Mouse (Mus musculus): ENCODE measurements around the gene Thrap3. TPM values are rescaled to one million over a fixed set of nuclear protein-coding genes. Genes with fewer than 3 reads are reported as not detected.

Gene Thrap3
- total RNA-seq, 2 experiments from 2014 or later, result 149 to 158 TPM

GRCm38 (mm10) chr4:126217771-126218170 lies 15.2 kb upstream of the Thrap3 start:
- no peak for TF ChIP-seq CTCF (IDR thresholded peaks at IDR 0.05)

GRCm38 (mm10) chr4:126207081-126207480 lies 4.5 kb upstream of the Thrap3 start:
- no peak for TF ChIP-seq CTCF (IDR thresholded peaks at IDR 0.05)
- no peak for DNase-seq (ENCODE audit: extremely low spot score in 1 of 2, low spot score in 2 of 2)
- Histone ChIP-seq H3K4me3 (no peak overlapping the region), H3K27ac (no peak overlapping the region)
- intact Hi-C loops (cut with DNase I), result no loop called here

More at GRCm38 (mm10) chr4:126217771-126218170, 15.2 kb upstream of the Thrap3 start:
- DNase-seq (ENCODE audit: extremely low spot score in 1 of 2, low spot score in 2 of 2), result no peak
- no peak overlapping the region for H3K4me3 ChIP-seq
- intact Hi-C loops (cut with DNase I), result no loop called here
- H3K27ac ChIP-seq, result no peak overlapping the region

- no peak for TF ChIP-seq CTCF (IDR thresholded peaks at IDR 0.05)
- no peak for DNase-seq (ENCODE audit: extremely low spot score in 1 of 2, low spot score in 2 of 2)
- no peak overlapping the region for H3K4me3 ChIP-seq
- H3K27ac ChIP-seq, result no peak overlapping the region
- intact Hi-C loops (cut with DNase I), result no loop called here
Observed at GRCm38 (mm10) chr4:126205386-126205785, 2.8 kb upstream of the Thrap3 start.

- DNase-seq (ENCODE audit: extremely low spot score in 1 of 2, low spot score in 2 of 2), result no peak
- Histone ChIP-seq H3K27ac (no peak overlapping the region), H3K4me3 (no peak overlapping the region)
- TF ChIP-seq CTCF (IDR thresholded peaks at IDR 0.05), result no peak
- intact Hi-C loops (cut with DNase I), result no loop called here
Observed at GRCm38 (mm10) chr4:126204661-126205230, 2.2 kb upstream of the Thrap3 start.

- intact Hi-C loops (cut with DNase I), result no loop called here
- Histone ChIP-seq H3K4me3 (no peak overlapping the region), H3K27ac (peak overlapping the region; percentile 98; the same call in 1 of the 2 replicates)
- no peak for TF ChIP-seq CTCF (IDR thresholded peaks at IDR 0.05)
- no peak for DNase-seq (ENCODE audit: extremely low spot score in 1 of 2, low spot score in 2 of 2)
Observed at GRCm38 (mm10) chr4:126204016-126204415, 1.5 kb upstream of the Thrap3 start.

GRCm38 (mm10) chr4:126203336-126203895 lies 856 bp upstream of the Thrap3 start:
- peak overlapping the region; percentile 73 for H3K4me3 ChIP-seq
- no peak for TF ChIP-seq CTCF (IDR thresholded peaks at IDR 0.05)
- peak overlapping the region; percentile 98 for H3K27ac ChIP-seq
- no peak for DNase-seq (ENCODE audit: extremely low spot score in 1 of 2, low spot score in 2 of 2)
- intact Hi-C loops (cut with DNase I), result loop anchor here (1.0 kb wide), 1 partner anchor 59 kb away; the partner anchor contains the start of gene Trappc3

- DNase-seq (ENCODE audit: extremely low spot score in 1 of 2, low spot score in 2 of 2), result no peak
Observed at GRCm38 (mm10) chr4:126201514-126202302, 852 bp downstream of the Thrap3 start.

GRCm38 (mm10) chr4:126200656-126201055 lies 1.9 kb downstream of the Thrap3 start:
- intact Hi-C loops (cut with DNase I), result no loop called here
- Histone ChIP-seq H3K27ac (peak overlapping the region; percentile 28; the same call in 1 of the 2 replicates), H3K4me3 (peak overlapping the region; percentile 73)
- DNase-seq (ENCODE audit: extremely low spot score in 1 of 2, low spot score in 2 of 2), result no peak
- no peak for TF ChIP-seq CTCF (IDR thresholded peaks at IDR 0.05)

More at GRCm38 (mm10) chr4:126201514-126202302, 852 bp downstream of the Thrap3 start:
- intact Hi-C loops (cut with DNase I), result no loop called here
- Histone ChIP-seq H3K27ac (peak overlapping the region; percentile 99), H3K4me3 (peak overlapping the region; percentile 73)
- peak; percentile 24 for TF ChIP-seq CTCF (IDR thresholded peaks at IDR 0.05)

GRCm38 (mm10) chr4:126200036-126200435 lies 2.5 kb downstream of the Thrap3 start:
- intact Hi-C loops (cut with DNase I), result no loop called here

GRCm38 (mm10) chr4:126199556-126199955 lies 3.0 kb downstream of the Thrap3 start:
- intact Hi-C loops (cut with DNase I), result no loop called here
- Histone ChIP-seq H3K4me3 (no peak overlapping the region), H3K27ac (no peak overlapping the region)
- TF ChIP-seq CTCF (IDR thresholded peaks at IDR 0.05), result no peak
- no peak for DNase-seq (ENCODE audit: extremely low spot score in 1 of 2, low spot score in 2 of 2)

More at GRCm38 (mm10) chr4:126200036-126200435, 2.5 kb downstream of the Thrap3 start:
- Histone ChIP-seq H3K27ac (no peak overlapping the region), H3K4me3 (no peak overlapping the region)
- TF ChIP-seq CTCF (IDR thresholded peaks at IDR 0.05), result no peak
- DNase-seq (ENCODE audit: extremely low spot score in 1 of 2, low spot score in 2 of 2), result no peak

GRCm38 (mm10) chr4:126197485-126197884 lies 5.1 kb downstream of the Thrap3 start:
- Histone ChIP-seq H3K4me3 (no peak overlapping the region), H3K27ac (no peak overlapping the region; the same call in 1 of the 2 replicates)
- no peak for TF ChIP-seq CTCF (IDR thresholded peaks at IDR 0.05)
- no peak for DNase-seq (ENCODE audit: extremely low spot score in 1 of 2, low spot score in 2 of 2)
- intact Hi-C loops (cut with DNase I), result no loop called here

GRCm38 (mm10) chr4:126194916-126195315 lies 7.6 kb downstream of the Thrap3 start:
- Histone ChIP-seq H3K27ac (no peak overlapping the region), H3K4me3 (no peak overlapping the region)
- intact Hi-C loops (cut with DNase I), result no loop called here
- no peak for DNase-seq (ENCODE audit: extremely low spot score in 1 of 2, low spot score in 2 of 2)
- no peak for TF ChIP-seq CTCF (IDR thresholded peaks at IDR 0.05)

Data from left cerebral cortex, adult 2 months (tissue).